ENCODE assay signal across 7 mouse cellular contexts in the genomic region with DNA sequence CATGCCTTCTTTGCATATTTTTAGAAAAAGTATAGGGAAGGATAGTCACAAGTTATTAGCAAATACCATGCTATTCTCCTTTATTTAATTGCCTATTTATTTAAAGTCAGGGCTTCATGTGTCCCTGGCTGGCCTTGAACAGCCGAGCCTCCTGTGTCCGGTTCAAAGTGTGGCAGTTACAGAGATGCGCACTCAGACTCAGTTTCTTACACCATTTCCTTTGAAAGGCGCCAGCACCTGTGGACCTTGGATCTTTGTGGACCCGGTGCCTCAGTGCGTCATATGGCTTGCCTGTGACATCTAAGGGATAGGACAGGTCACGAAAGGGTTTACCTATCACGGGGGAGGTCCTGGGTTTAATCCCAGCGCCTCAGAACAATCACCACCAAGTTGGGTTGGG. TPM values are rescaled to one million over a fixed set of nuclear protein-coding genes. Genes with fewer than 3 reads are reported as not detected.
DNase-seq lines count a peak whose midpoint lies in the region; ATAC-seq and TF ChIP-seq lines count a peak whose summit lies in the region.

No protein-coding gene starts in this region.

- H3K4me3 ChIP-seq in lung, embryonic 14.5 days (ENCODE audit: low read depth, low read length), result peak overlapping the region; percentile 33; the same call in 1 of the 2 replicates
- H3K4me3 ChIP-seq in forebrain, postnatal 0 days (ENCODE audit: low read depth, low read length), result peak overlapping the region; percentile 38; the same call in 1 of the 2 replicates
- H3K4me3 ChIP-seq in liver, embryonic 11.5 days (ENCODE audit: low read depth, low read length), result 0 out of 2 replicates have a peak overlapping the region, but pooled peaks have one; percentile 0
- H3K4me3 ChIP-seq in stomach, embryonic 16.5 days (replicated peaks; ENCODE audit: low read length), result peak overlapping the region; percentile 47; the same call in 1 of the 2 replicates

- DNase-seq in lung, embryonic 14.5 days, result peak; percentile 16
- DNase-seq in lung, adult 18-20 months, result no peak
- DNase-seq in forebrain, postnatal 0 days, result no peak
- DNase-seq in liver, embryonic 11.5 days (ENCODE audit: low spot score), result no peak
- no peak for DNase-seq in ovary, postnatal 14 days (ENCODE audit: low spot score)
- DNase-seq in right cerebral cortex, postnatal 14 days, result no peak

- H3K9ac ChIP-seq in lung, embryonic 14.5 days, result peak overlapping the region; percentile 46
- H3K9ac ChIP-seq in forebrain, postnatal 0 days, result peak overlapping the region; percentile 52
- H3K9ac ChIP-seq in liver, embryonic 11.5 days (ENCODE audit: low read depth, low read length), result 0 out of 2 replicates have a peak overlapping the region, but pooled peaks have one; percentile 15
- H3K9ac ChIP-seq in stomach, embryonic 16.5 days (ENCODE audit: low read length), result peak overlapping the region; percentile 61

- H3K36me3 ChIP-seq in lung, embryonic 14.5 days (ENCODE audit: insufficient read depth), result no peaks in the 10 kb centered on the region
- no peaks in the 10 kb centered on the region for H3K36me3 ChIP-seq in forebrain, postnatal 0 days (ENCODE audit: insufficient read depth)
- no peaks in the 10 kb centered on the region for H3K36me3 ChIP-seq in liver, embryonic 11.5 days (ENCODE audit: control insufficient read depth, insufficient read depth, low read length)
- H3K36me3 ChIP-seq in stomach, embryonic 16.5 days (ENCODE audit: control insufficient read depth, insufficient read depth, low read length), result no peaks in the 10 kb centered on the region

- ATAC-seq in lung, embryonic 14.5 days (ENCODE audit: insufficient read depth), result 0 out of 2 replicates have a peak, but pooled peaks have one; percentile 2
- no peak for ATAC-seq in forebrain, postnatal 0 days
- no peak for ATAC-seq in liver, embryonic 11.5 days (replicated peaks; ENCODE audit: low FRiP score)
- no peak for ATAC-seq in stomach, embryonic 16.5 days (ENCODE audit: insufficient read depth, low FRiP score)

- H3K9me3 ChIP-seq in lung, embryonic 14.5 days (ENCODE audit: low read depth, low read length), result no peaks in the 10 kb centered on the region
- H3K9me3 ChIP-seq in forebrain, postnatal 0 days (ENCODE audit: low read length), result no peaks in the 10 kb centered on the region
- no peaks in the 10 kb centered on the region for H3K9me3 ChIP-seq in liver, embryonic 11.5 days (ENCODE audit: control insufficient read depth, low read length)
- H3K9me3 ChIP-seq in stomach, embryonic 16.5 days (replicated peaks; ENCODE audit: control insufficient read depth, low read length), result no peaks in the 10 kb centered on the region

- H3K27me3 ChIP-seq in lung, embryonic 14.5 days (ENCODE audit: insufficient read depth, low read length), result no peaks in the 10 kb centered on the region
- no peaks in the 10 kb centered on the region for H3K27me3 ChIP-seq in forebrain, postnatal 0 days (ENCODE audit: insufficient read depth, low read length)
- H3K27me3 ChIP-seq in liver, embryonic 11.5 days (replicated peaks; ENCODE audit: control insufficient read depth, insufficient read depth, low read length), result peaks cover 5% of the 10 kb centered on the region; the same call in 1 of the 2 replicates
- H3K27me3 ChIP-seq in stomach, embryonic 16.5 days (ENCODE audit: control insufficient read depth, insufficient read depth, low read length), result no peaks in the 10 kb centered on the region; the same call in 1 of the 2 replicates

- H3K4me1 ChIP-seq in lung, embryonic 14.5 days (ENCODE audit: insufficient read depth), result no peaks in the 10 kb centered on the region
- H3K4me1 ChIP-seq in forebrain, postnatal 0 days (ENCODE audit: insufficient read depth), result no peaks in the 10 kb centered on the region
- no peaks in the 10 kb centered on the region; the same call in 1 of the 2 replicates for H3K4me1 ChIP-seq in liver, embryonic 11.5 days (replicated peaks; ENCODE audit: control insufficient read depth, insufficient read depth, low read length)
- peaks cover 5% of the 10 kb centered on the region; the same call in 1 of the 2 replicates for H3K4me1 ChIP-seq in stomach, embryonic 16.5 days (ENCODE audit: control insufficient read depth, insufficient read depth, low read length)

- peak overlapping the region; percentile 63 for H3K4me2 ChIP-seq in lung, embryonic 14.5 days
- H3K4me2 ChIP-seq in forebrain, postnatal 0 days (ENCODE audit: low read depth), result peak overlapping the region; percentile 45
- peak overlapping the region; percentile 71 for H3K4me2 ChIP-seq in liver, embryonic 11.5 days
- peak overlapping the region; percentile 47 for H3K4me2 ChIP-seq in stomach, embryonic 16.5 days (ENCODE audit: low read depth, low read length)

- WGBS in lung, embryonic 14.5 days, result 30% methylated on average over 9 of the region's 9 CpGs
- 34% methylated on average over 9 of the region's 9 CpGs for WGBS in forebrain, postnatal 0 days
- 53% methylated on average over 9 of the region's 9 CpGs for WGBS in liver, embryonic 11.5 days
- 35% methylated on average over 9 of the region's 9 CpGs for WGBS in stomach, embryonic 16.5 days

- TF ChIP-seq CTCF in lung, embryonic 14.5 days (IDR thresholded peaks at IDR 0.05; ENCODE audit: low read depth), result no peak
- TF ChIP-seq CTCF in forebrain, postnatal 0 days (IDR thresholded peaks at IDR 0.05; ENCODE audit: low read depth), result no peak

- H3K27ac ChIP-seq in lung, embryonic 14.5 days (ENCODE audit: low read depth), result peak overlapping the region; percentile 77; the same call in 1 of the 2 replicates
- peak overlapping the region; percentile 90 for H3K27ac ChIP-seq in forebrain, postnatal 0 days (ENCODE audit: low read depth, low read length)
- 0 out of 2 replicates have a peak overlapping the region, but pooled peaks have one; percentile 16 for H3K27ac ChIP-seq in liver, embryonic 11.5 days (ENCODE audit: low read depth, low read length)
- peak overlapping the region; percentile 92 for H3K27ac ChIP-seq in stomach, embryonic 16.5 days (ENCODE audit: low read length)

RNA-seq across cellular contexts. Expression of a gene that starts 49.5 kb away (rescaled TPM):
- polyA plus RNA-seq in lung, embryonic 14.5 days (2014; fragmentation: Nextera tagmentation; extraction: Ambion mirVana), result 145 and 164 TPM in 2 replicates
- total RNA-seq in forebrain, postnatal 0 days (2014; rRNA removed), result 153 and 219 TPM in 2 replicates
- 101 and 114 TPM in 2 replicates for polyA plus RNA-seq in forebrain, postnatal 0 days (2015; fragmentation: Nextera tagmentation; extraction: Ambion mirVana)
- 136 and 150 TPM in 2 replicates for polyA plus RNA-seq in liver, embryonic 11.5 days (2014; fragmentation: Nextera tagmentation; extraction: Ambion mirVana)
- 116 and 117 TPM in 2 replicates for polyA plus RNA-seq in stomach, embryonic 16.5 days (2015; fragmentation: Nextera tagmentation; extraction: Ambion mirVana)

Comparison
In these comparisons a context has a peak if more than half of its experiments do, and no peak if none do; other contexts are left out.
1. H3K27ac ChIP-seq: peak in every context shown above with its lines; median percentile 92 in stomach, embryonic 16.5 days; 90 in forebrain, postnatal 0 days; 77 in lung, embryonic 14.5 days; 16 in liver, embryonic 11.5 days.